Mouse (Mus musculus) forebrain, embryonic 11.5 days (tissue): Measurements from ENCODE around the gene Gm43064. TPM values are rescaled to one million over a fixed set of nuclear protein-coding genes. Genes with fewer than 3 reads are reported as not detected.
"Not testable (repeated sequence)": the region's sequence is repeated elsewhere in the genome, so short reads cannot be mapped to it uniquely, and the experiment has no call there.

Experiments used
- ATAC-seq: fragments of 200-750 bp; cut with Nextera tagmentation; replicated peaks from 2 replicates; pipeline ENCODE4 v1.8.0; 2017; ENCODE audit warnings: moderate TSS enrichment; ENCODE audit not compliant: low FRiP score
- DNase-seq: peaks from one replicate; pipeline ENCODE4 v3.0.0-alpha.2; 2017; ENCODE audit warnings: low spot score
- H3K27ac ChIP-seq: fragments of 300-500 bp; sonication (generic); 2 replicates; pipeline ENCODE4 v1.5.1; 2014; ENCODE audit warnings: low read depth, low read length
- H3K27me3 ChIP-seq: fragments of 300-500 bp; sonication (generic); 2 replicates; pipeline ENCODE4 v1.6.1; 2014; ENCODE audit warnings: mild to moderate bottlenecking, low read length, mixed read lengths; ENCODE audit not compliant: control insufficient read depth, insufficient read depth
- H3K36me3 ChIP-seq: fragments of 300-500 bp; sonication (generic); 2 replicates; pipeline ENCODE4 v1.6.1; 2014; ENCODE audit warnings: mild to moderate bottlenecking, low read length, moderate library complexity, mixed read lengths; ENCODE audit not compliant: control insufficient read depth, insufficient read depth
- H3K4me1 ChIP-seq: fragments of 300-500 bp; sonication (generic); replicated peaks from 2 replicates; pipeline ENCODE4 v1.6.1; 2014; ENCODE audit warnings: low read length, mixed read lengths; ENCODE audit not compliant: control insufficient read depth, insufficient read depth
- H3K4me2 ChIP-seq: fragments of 300-500 bp; sonication (generic); 2 replicates; pipeline ENCODE4 v1.6.1; 2014; ENCODE audit warnings: low read depth, mild to moderate bottlenecking, low read length, moderate library complexity, mixed read lengths; ENCODE audit not compliant: severe bottlenecking
- H3K4me3 ChIP-seq: fragments of 300-500 bp; sonication (generic); 2 replicates; pipeline ENCODE4 v1.5.1; 2014; ENCODE audit warnings: low read depth, low read length
- H3K9ac ChIP-seq: fragments of 300-500 bp; sonication (generic); 2 replicates; pipeline ENCODE4 v1.6.1; 2014; ENCODE audit warnings: low read length
- H3K9me3 ChIP-seq: fragments of 300-500 bp; sonication (generic); 2 replicates; pipeline ENCODE4 v1.6.1; 2016; ENCODE audit warnings: low read length, mixed read lengths; ENCODE audit not compliant: control insufficient read depth
- WGBS: fragments of 180-500 bp; shearing (Covaris S2); extraction: QIAGEN DNeasy Blood & Tissue Kit; methylation state at CpG from one replicate; pipeline ENCODE4 v1.1.7; 2014; 5-methylcytosine and 5-hydroxymethylcytosine counted together
- polyA plus RNA-seq: library from polyadenylated mRNA; unstranded; fragments of >200 nt; fragmentation: Nextera tagmentation; extraction: Ambion mirVana; gene quantifications from 2 replicates; pipeline ENCODE4 v1.2.1, GENCODE M21; 2014

Gm43064 gene
- polyA plus RNA-seq, 1 experiment from 2014 or later: 0.17 TPM

- Histone ChIP-seq H3K4me3 (peak overlapping the region; percentile 77), H3K27ac (peak overlapping the region; percentile 79), H3K36me3 (no peaks in the 10 kb centered on the region; the same call in 1 of the 2 replicates), H3K4me2 (peak overlapping the region; percentile 69), H3K27me3 (no peaks in the 10 kb centered on the region), H3K4me1 (peaks cover 7% of the 10 kb centered on the region; the same call in 1 of the 2 replicates), H3K9ac (peak overlapping the region; percentile 85), H3K9me3 (no peaks in the 10 kb centered on the region)
- DNase-seq: no peak
- 2% methylated on average over 14 of the region's 14 CpGs for WGBS
- peak; percentile 53; the same call in 1 of the 2 replicates for ATAC-seq
Observed at GRCm38 (mm10) chr3:103809799-103810150, 402 bp downstream of the Gm43064 start.

- Histone ChIP-seq H3K4me2 (no peak overlapping the region), H3K36me3 (peaks cover 3% of the 10 kb centered on the region; the same call in 1 of the 2 replicates), H3K9ac (no peak overlapping the region), H3K27ac (no peak overlapping the region), H3K9me3 (no peaks in the 10 kb centered on the region), H3K4me3 (no peak overlapping the region), H3K4me1 (peaks cover 7% of the 10 kb centered on the region; the same call in 1 of the 2 replicates), H3K27me3 (no peaks in the 10 kb centered on the region)
- 93% methylated on average over 6 of the region's 6 CpGs for WGBS
- no peak for DNase-seq
- no peak for ATAC-seq
Observed at GRCm38 (mm10) chr3:103810967-103811366, 1.6 kb downstream of the Gm43064 start.

GRCm38 (mm10) chr3:103827548-103827947, 18.2 kb downstream of the Gm43064 start:
- Histone ChIP-seq H3K27ac (no peak overlapping the region), H3K36me3 (no peaks in the 10 kb centered on the region), H3K27me3 (no peaks in the 10 kb centered on the region), H3K9ac (no peak overlapping the region), H3K4me3 (no peak overlapping the region), H3K9me3 (no peaks in the 10 kb centered on the region), H3K4me1 (no peaks in the 10 kb centered on the region), H3K4me2 (no peak overlapping the region)
- DNase-seq (no peak), ATAC-seq (no peak)

- ATAC-seq (no peak), DNase-seq (no peak)
- WGBS: 85% methylated on average over 3 of the region's 3 CpGs
- H3K27ac ChIP-seq: no peak overlapping the region
- no peaks in the 10 kb centered on the region for H3K27me3 ChIP-seq
- no peaks in the 10 kb centered on the region for H3K36me3 ChIP-seq
- no peak overlapping the region for H3K9ac ChIP-seq
- H3K4me2 ChIP-seq: no peak overlapping the region
- H3K9me3 ChIP-seq: no peaks in the 10 kb centered on the region
- H3K4me3 ChIP-seq: no peak overlapping the region
- H3K4me1 ChIP-seq: no peaks in the 10 kb centered on the region
Observed at GRCm38 (mm10) chr3:103829036-103829435, 19.7 kb downstream of the Gm43064 start.

- not testable (repeated sequence) for H3K4me3 ChIP-seq, H3K9me3 ChIP-seq, H3K27ac ChIP-seq, H3K36me3 ChIP-seq, H3K4me1 ChIP-seq, H3K27me3 ChIP-seq, H3K4me2 ChIP-seq, ATAC-seq, DNase-seq, H3K9ac ChIP-seq
- 77% methylated on average over 1 of the region's 1 CpGs for WGBS
Observed at GRCm38 (mm10) chr3:103830681-103831080, 21.3 kb downstream of the Gm43064 start.

GRCm38 (mm10) chr3:103831146-103831545, 21.8 kb downstream of the Gm43064 start:
- Histone ChIP-seq H3K9ac (no peak overlapping the region), H3K4me2 (no peak overlapping the region), H3K9me3 (no peaks in the 10 kb centered on the region), H3K27ac (no peak overlapping the region), H3K27me3 (no peaks in the 10 kb centered on the region), H3K4me3 (no peak overlapping the region), H3K4me1 (no peaks in the 10 kb centered on the region), H3K36me3 (no peaks in the 10 kb centered on the region)
- no peak for ATAC-seq
- WGBS: 94% methylated on average over 7 of the region's 7 CpGs
- DNase-seq: no peak

GRCm38 (mm10) chr3:103832426-103832825, 23.1 kb downstream of the Gm43064 start, which contains the start of gene Bcl2l15:
Gene Bcl2l15, plus strand, starts transcription at chr3:103832601.
- Histone ChIP-seq H3K4me1 (no peaks in the 10 kb centered on the region), H3K36me3 (no peaks in the 10 kb centered on the region), H3K9me3 (no peaks in the 10 kb centered on the region), H3K9ac (no peak within 1 kb of the TSS), H3K27me3 (no peaks in the 10 kb centered on the region), H3K4me3 (no peak within 1 kb of the TSS), H3K27ac (no peak within 1 kb of the TSS), H3K4me2 (no peak within 1 kb of the TSS)
- ATAC-seq: no peak
- DNase-seq: no peak

- Histone ChIP-seq H3K36me3 (no peaks in the 10 kb centered on the region), H3K9ac (no peak overlapping the region), H3K27ac (no peak overlapping the region), H3K4me3 (no peak overlapping the region), H3K4me1 (no peaks in the 10 kb centered on the region), H3K4me2 (no peak overlapping the region), H3K9me3 (no peaks in the 10 kb centered on the region), H3K27me3 (no peaks in the 10 kb centered on the region)
- ATAC-seq (no peak), DNase-seq (no peak)
- 95% methylated on average over 2 of the region's 2 CpGs for WGBS
Observed at GRCm38 (mm10) chr3:103834001-103834400, 24.6 kb downstream of the Gm43064 start.

GRCm38 (mm10) chr3:103835272-103835950, 26.0 kb downstream of the Gm43064 start:
- Histone ChIP-seq H3K36me3 (no peaks in the 10 kb centered on the region), H3K27ac (no peak overlapping the region), H3K9me3 (no peaks in the 10 kb centered on the region), H3K4me3 (no peak overlapping the region), H3K9ac (no peak overlapping the region), H3K4me2 (no peak overlapping the region), H3K27me3 (no peaks in the 10 kb centered on the region), H3K4me1 (no peaks in the 10 kb centered on the region)
- DNase-seq (no peak), ATAC-seq (no peak)
- 80% methylated on average over 6 of the region's 6 CpGs for WGBS
